Mouse (Mus musculus) liver, embryonic 14.5 days (tissue): ENCODE measurements at regions not wholly inside any gene's neighbourhood (a gene's known extent, or its start where the extent isn't known, plus 50 kb on each side); places are given as distances from the start of the nearest gene placed in this dataset.
"Not testable (repeated sequence)": the region's sequence is repeated elsewhere in the genome, so short reads cannot be mapped to it uniquely, and the experiment has no call there.

Experiments
- ATAC-seq: fragments of 200-750 bp; cut with Nextera tagmentation; 2 replicates; pipeline ENCODE4 v1.8.0; 2017; ENCODE audit warnings: moderate number of reproducible peaks, mild to moderate bottlenecking, moderate library complexity; ENCODE audit not compliant: insufficient read depth
- DNase-seq, 3 experiments: peaks; one replicate each; pipeline ENCODE4 v3.0.0-alpha.2; 2012 to 2013; ENCODE audit warnings: low read depth in 3 of 3, low spot score in 3 of 3
- H3K27ac ChIP-seq: fragments of 300-500 bp; sonication (generic); 2 replicates; pipeline ENCODE4 v1.5.1; 2014; ENCODE audit warnings: moderate library complexity, mild to moderate bottlenecking, control low read depth, inconsistent platforms
- H3K27me3 ChIP-seq: fragments of 300-500 bp; sonication (generic); 2 replicates; pipeline ENCODE4 v1.6.1; 2014; ENCODE audit warnings: mild to moderate bottlenecking, low read length, moderate library complexity; ENCODE audit not compliant: control insufficient read depth, insufficient read depth
- H3K36me3 ChIP-seq: fragments of 300-500 bp; sonication (generic); replicated peaks from 2 replicates; pipeline ENCODE4 v1.6.1; 2014; ENCODE audit warnings: low read depth; ENCODE audit not compliant: control insufficient read depth, insufficient read depth
- H3K4me1 ChIP-seq, 2 experiments: fragments of 200-500 bp in 1 of 2; fragments of 300-500 bp in 1 of 2; sonication (generic) in 1 of 2; replicated peaks; 2 replicates each; pipeline ENCODE4 v1.6.1; 2012 to 2014; ENCODE audit warnings: antibody characterized with exemption in 1 of 2, inconsistent platforms in 1 of 2, low read length in 1 of 2; ENCODE audit not compliant: control insufficient read depth in 2 of 2, insufficient read depth in 2 of 2
- H3K4me2 ChIP-seq: fragments of 300-500 bp; sonication (generic); 2 replicates; pipeline ENCODE4 v1.6.1; 2014; ENCODE audit warnings: low read depth, mild to moderate bottlenecking, control low read depth, moderate library complexity
- H3K4me3 ChIP-seq, 2 experiments: fragments of 200-500 bp in 1 of 2; fragments of 300-500 bp in 1 of 2; sonication (generic) in 1 of 2; 2 replicates each; pipeline ENCODE4 v1.5.1; 2012 to 2014; ENCODE audit warnings: low read depth in 2 of 2, low read length in 2 of 2, mild to moderate bottlenecking in 2 of 2, control low read depth in 1 of 2, inconsistent platforms in 1 of 2, moderate library complexity in 1 of 2; ENCODE audit not compliant: insufficient read depth in 1 of 2
- H3K9ac ChIP-seq: fragments of 300-500 bp; sonication (generic); replicated peaks from 2 replicates; pipeline ENCODE4 v1.6.1; 2014; ENCODE audit warnings: mild to moderate bottlenecking, control low read depth, moderate library complexity
- H3K9me3 ChIP-seq: fragments of 300-500 bp; sonication (generic); 2 replicates; pipeline ENCODE4 v1.6.1; 2016; ENCODE audit warnings: low read length, mixed read lengths; ENCODE audit not compliant: control insufficient read depth
- CTCF ChIP-seq: IDR thresholded peaks from 2 replicates; pipeline ENCODE4 v1.5.1; 2016; ENCODE audit warnings: antibody characterized with exemption, low read depth, control low read depth
- EP300 ChIP-seq: IDR thresholded peaks from 2 replicates; pipeline ENCODE4 v1.6.1; 2016; ENCODE audit warnings: antibody characterized with exemption, low read depth
- WGBS: fragments of 180-500 bp; shearing (Covaris S2); extraction: QIAGEN DNeasy Blood & Tissue Kit; methylation state at CpG from one replicate; pipeline ENCODE4 v1.1.7; 2014; ENCODE audit not compliant: insufficient replicate concordance; 5-methylcytosine and 5-hydroxymethylcytosine counted together

GRCm38 (mm10) chr13:26142811-26143210 lies 627.2 kb downstream of the Hdgfl1 start:
- Histone ChIP-seq H3K4me2 (no peak overlapping the region), H3K9ac (no peak overlapping the region), H3K9me3 (no peaks in the 10 kb centered on the region), H3K4me3 (no peak overlapping the region), H3K4me1 (no peaks in the 10 kb centered on the region), H3K36me3 (no peaks in the 10 kb centered on the region), H3K27me3 (no peaks in the 10 kb centered on the region), H3K27ac (no peak overlapping the region)
- 70% methylated on average over 2 of the region's 2 CpGs for WGBS
- no peak for TF ChIP-seq CTCF
- TF ChIP-seq EP300 = no peak
- ATAC-seq (no peak), DNase-seq (no peak)

DNA sequence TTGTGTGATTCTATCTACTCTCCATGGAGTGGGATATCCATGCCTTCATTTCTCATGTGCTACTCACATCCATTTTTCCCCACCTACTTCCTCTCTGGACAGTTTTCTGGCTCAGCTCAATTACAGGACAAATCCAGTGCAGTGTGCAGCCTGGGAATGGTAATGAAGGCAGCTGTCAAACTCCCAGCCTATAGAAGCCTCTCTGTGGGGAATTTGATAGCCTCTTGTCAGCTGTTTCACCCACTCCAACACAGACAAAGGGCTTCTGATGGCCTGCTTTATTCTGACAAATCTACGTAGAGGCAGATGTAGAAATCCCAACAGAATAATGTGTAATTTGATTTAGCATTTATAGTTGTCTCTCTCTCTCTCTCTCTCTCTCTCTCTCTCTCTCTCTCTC lies 650.6 kb downstream of the Hdgfl1 start:
- ATAC-seq (no peak), DNase-seq (no peak)
- 75% methylated on average over 1 of the region's 1 CpGs for WGBS
- no peak overlapping the region for H3K4me3 ChIP-seq
- H3K36me3 ChIP-seq = no peaks in the 10 kb centered on the region
- H3K4me2 ChIP-seq = no peak overlapping the region
- H3K9me3 ChIP-seq = no peaks in the 10 kb centered on the region
- no peak overlapping the region for H3K27ac ChIP-seq
- no peaks in the 10 kb centered on the region for H3K4me1 ChIP-seq
- TF ChIP-seq EP300 (no peak), CTCF (no peak)
- no peaks in the 10 kb centered on the region for H3K27me3 ChIP-seq
- H3K9ac ChIP-seq = no peak overlapping the region

GRCm38 (mm10) chr13:26114136-26114535 lies 655.8 kb downstream of the Hdgfl1 start:
- no peak for DNase-seq
- no peak for ATAC-seq
- no peaks in the 10 kb centered on the region for H3K4me1 ChIP-seq
- H3K4me3 ChIP-seq = no peak overlapping the region
- no peaks in the 10 kb centered on the region for H3K9me3 ChIP-seq
- no peak overlapping the region for H3K27ac ChIP-seq
- H3K9ac ChIP-seq = no peak overlapping the region
- TF ChIP-seq CTCF (no peak), EP300 (no peak)
- no peaks in the 10 kb centered on the region for H3K36me3 ChIP-seq
- H3K4me2 ChIP-seq = no peak overlapping the region
- 69% methylated on average over 7 of the region's 7 CpGs for WGBS
- no peaks in the 10 kb centered on the region for H3K27me3 ChIP-seq

GRCm38 (mm10) chr13:26113723-26114122 lies 656.2 kb downstream of the Hdgfl1 start:
- H3K4me1 ChIP-seq, H3K27ac ChIP-seq, H3K9ac ChIP-seq, H3K4me2 ChIP-seq, H3K9me3 ChIP-seq, H3K27me3 ChIP-seq, ATAC-seq, DNase-seq, H3K4me3 ChIP-seq, H3K36me3 ChIP-seq: not testable (repeated sequence)
- 69% methylated on average over 1 of the region's 1 CpGs for WGBS

- TF ChIP-seq EP300 (no peak), CTCF (no peak)
- no peak for ATAC-seq
- H3K36me3 ChIP-seq = no peaks in the 10 kb centered on the region
- H3K4me3 ChIP-seq = no peak overlapping the region
- no peak overlapping the region for H3K27ac ChIP-seq
- no peak overlapping the region for H3K9ac ChIP-seq
- H3K4me1 ChIP-seq = no peaks in the 10 kb centered on the region
- no peaks in the 10 kb centered on the region for H3K27me3 ChIP-seq
- H3K9me3 ChIP-seq = no peaks in the 10 kb centered on the region
- DNase-seq = no peak
- no peak overlapping the region for H3K4me2 ChIP-seq
Measured at GRCm38 (mm10) chr13:26112579-26112978, 657.4 kb downstream of the Hdgfl1 start.

DNA sequence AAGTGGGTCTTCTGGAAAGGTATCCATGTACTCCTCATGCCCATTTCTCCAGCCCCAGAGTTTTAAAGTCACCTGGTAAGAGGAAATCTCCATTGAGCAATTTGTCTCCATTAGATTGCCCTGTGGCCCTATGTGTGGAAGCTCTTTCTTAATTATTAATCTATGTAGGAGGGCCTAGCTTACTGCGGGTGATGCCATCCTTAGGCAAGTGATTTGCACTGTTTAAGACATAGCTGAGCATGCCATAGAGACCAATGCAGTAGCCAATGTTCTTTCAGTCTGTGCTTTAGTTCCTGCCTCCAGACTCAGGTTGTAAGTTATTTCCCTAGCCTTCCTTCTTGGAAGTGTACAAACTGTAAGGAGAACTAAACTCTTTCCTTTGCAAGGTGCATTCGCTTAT lies 661.0 kb downstream of the Hdgfl1 start:
- H3K4me1 ChIP-seq = no peaks in the 10 kb centered on the region
- no peak overlapping the region for H3K27ac ChIP-seq
- H3K36me3 ChIP-seq = no peaks in the 10 kb centered on the region
- no peak overlapping the region for H3K4me2 ChIP-seq
- no peak overlapping the region for H3K9ac ChIP-seq
- no peak for ATAC-seq
- no peaks in the 10 kb centered on the region for H3K27me3 ChIP-seq
- WGBS = 59% methylated on average over 2 of the region's 2 CpGs
- no peaks in the 10 kb centered on the region for H3K9me3 ChIP-seq
- no peak for TF ChIP-seq EP300
- no peak for TF ChIP-seq CTCF
- H3K4me3 ChIP-seq = no peak overlapping the region
- DNase-seq = no peak
